Mouse (Mus musculus) MEL (cell line): Measurements from ENCODE around the gene Gnb4. TPM values are rescaled to one million over a fixed set of nuclear protein-coding genes. Genes with fewer than 3 reads are reported as not detected.

ENCODE experiments used
- DNase-seq: peaks from one replicate; pipeline ENCODE4 v3.0.0; 2011; ENCODE audit warnings: low read depth, low spot score
- H3K27ac ChIP-seq: 2 replicates; pipeline ENCODE4 v1.5.1; 2012; ENCODE audit warnings: low read depth, mild to moderate bottlenecking, control low read depth, low read length, moderate library complexity; ENCODE audit not compliant: control insufficient read depth
- H3K27me3 ChIP-seq, 2 experiments: fragments of 150-350 bp in 1 of 2; sonication (generic) in 1 of 2; 2 replicates each; pipeline ENCODE4 v1.6.1; 2012; ENCODE audit warnings: low read length in 2 of 2, mild to moderate bottlenecking in 2 of 2, improper control_type of control experiment in 1 of 2, moderate library complexity in 1 of 2; ENCODE audit not compliant: insufficient read depth in 2 of 2, control insufficient read depth in 1 of 2
- H3K36me3 ChIP-seq, 2 experiments: 2 replicates each; pipeline ENCODE4 v1.6.1; 2012 to 2014; ENCODE audit warnings: low read length in 2 of 2, improper control_type of control experiment in 1 of 2, inconsistent platforms in 1 of 2, mild to moderate bottlenecking in 1 of 2; ENCODE audit not compliant: insufficient read depth in 2 of 2, control insufficient read depth in 1 of 2
- H3K4me1 ChIP-seq, 2 experiments: fragments of 150-350 bp in 1 of 2; sonication (generic) in 1 of 2; 2 replicates each; pipeline ENCODE4 v1.6.1; 2012; ENCODE audit warnings: low read length in 2 of 2, improper control_type of control experiment in 1 of 2, mild to moderate bottlenecking in 1 of 2; ENCODE audit not compliant: insufficient read depth in 2 of 2, control insufficient read depth in 1 of 2
- H3K4me3 ChIP-seq, 2 experiments: fragments of 150-350 bp in 1 of 2; sonication (generic) in 1 of 2; 2 replicates each; pipeline ENCODE4 v1.5.1; 2012; ENCODE audit warnings: low read depth in 2 of 2, low read length in 2 of 2, mild to moderate bottlenecking in 2 of 2, moderate library complexity in 2 of 2, control low read depth in 1 of 2, improper control_type of control experiment in 1 of 2; ENCODE audit not compliant: control insufficient read depth in 1 of 2, insufficient read depth in 1 of 2
- H3K79me2 ChIP-seq: 2 replicates; pipeline ENCODE4 v1.6.1; 2012; ENCODE audit warnings: mild to moderate bottlenecking, low read length, moderate library complexity; ENCODE audit not compliant: control insufficient read depth, poor library complexity, insufficient read depth
- H3K9ac ChIP-seq: 2 replicates; pipeline ENCODE4 v1.6.1; 2012; ENCODE audit warnings: low read depth, mild to moderate bottlenecking, control low read depth, low read length, moderate library complexity; ENCODE audit not compliant: control insufficient read depth, poor library complexity, severe bottlenecking
- H3K9me3 ChIP-seq: fragments of 150-350 bp; sonication (generic); replicated peaks from 2 replicates; pipeline ENCODE4 v1.6.1; 2012; ENCODE audit warnings: mild to moderate bottlenecking, low read length, improper control_type of control experiment, moderate library complexity; ENCODE audit not compliant: insufficient read depth
- BHLHE40 ChIP-seq: IDR thresholded peaks from 2 replicates; pipeline ENCODE4 v1.6.1; 2012; ENCODE audit warnings: low read depth, mild to moderate bottlenecking, inconsistent platforms, low read length, improper control_type of control experiment, borderline replicate concordance
- CHD1 ChIP-seq: IDR thresholded peaks from 2 replicates; pipeline ENCODE4 v1.6.1; 2012; ENCODE audit warnings: low read depth, mild to moderate bottlenecking, inconsistent platforms, low read length, improper control_type of control experiment
- CHD2 ChIP-seq: IDR thresholded peaks from 2 replicates; pipeline ENCODE4 v1.6.1; 2011; ENCODE audit warnings: low read length, improper control_type of control experiment
- CTCF ChIP-seq, 3 experiments: IDR thresholded peaks in 2 of 3; conservative IDR thresholded peaks in 1 of 3; 2 replicates each; pipeline ENCODE4 v1.5.1; 2011 to 2012; ENCODE audit warnings: low read length in 3 of 3, low read depth in 2 of 3, mild to moderate bottlenecking in 2 of 3, improper control_type of control experiment in 1 of 3, inconsistent platforms in 1 of 3, mixed read lengths in 1 of 3, moderate library complexity in 1 of 3; ENCODE audit not compliant: control insufficient read depth in 1 of 3, insufficient read depth in 1 of 3, poor library complexity in 1 of 3, severe bottlenecking in 1 of 3
- E2F4 ChIP-seq: IDR thresholded peaks from 2 replicates; pipeline ENCODE4 v1.6.1; 2011; ENCODE audit warnings: low read depth, low read length, improper control_type of control experiment, borderline replicate concordance
- ELF1 ChIP-seq: IDR thresholded peaks from 2 replicates; pipeline ENCODE4 v1.6.1; 2014; ENCODE audit warnings: low read depth, mild to moderate bottlenecking, inconsistent platforms, low read length, improper control_type of control experiment, moderate library complexity
- EP300 ChIP-seq, 2 experiments: IDR thresholded peaks; 2 replicates each; pipeline ENCODE4 v1.6.1; 2011; ENCODE audit warnings: improper control_type of control experiment in 2 of 2, low read length in 2 of 2, low read depth in 1 of 2, mild to moderate bottlenecking in 1 of 2
- ETS1 ChIP-seq: IDR thresholded peaks from 2 replicates; pipeline ENCODE4 v1.6.1; 2012; ENCODE audit warnings: low read depth, mild to moderate bottlenecking, inconsistent platforms, low read length, improper control_type of control experiment, moderate library complexity
- GABPA ChIP-seq: IDR thresholded peaks from 2 replicates; pipeline ENCODE4 v1.6.1; 2012; ENCODE audit warnings: low read depth, mild to moderate bottlenecking, inconsistent platforms, low read length, improper control_type of control experiment, moderate library complexity
- GATA1 ChIP-seq: IDR thresholded peaks from 2 replicates; pipeline ENCODE4 v1.6.1; 2011; ENCODE audit warnings: low read depth, low read length, improper control_type of control experiment
- HCFC1 ChIP-seq: IDR thresholded peaks from 2 replicates; pipeline ENCODE4 v1.6.1; 2012; ENCODE audit warnings: low read depth, mild to moderate bottlenecking, inconsistent platforms, low read length, improper control_type of control experiment, moderate library complexity
- KAT2A ChIP-seq: conservative IDR thresholded peaks from 2 replicates; pipeline ENCODE4 v1.6.1; 2012; ENCODE audit warnings: low read depth, low read length, improper control_type of control experiment, inconsistent platforms
- MAFK ChIP-seq: IDR thresholded peaks from 2 replicates; pipeline ENCODE4 v1.6.1; 2011; ENCODE audit warnings: low read depth, mild to moderate bottlenecking, low read length, improper control_type of control experiment, borderline replicate concordance
- MAX ChIP-seq: IDR thresholded peaks from 2 replicates; pipeline ENCODE4 v1.6.1; 2011; ENCODE audit warnings: low read length, improper control_type of control experiment
- MEF2A ChIP-seq: IDR thresholded peaks from 2 replicates; pipeline ENCODE4 v1.6.1; 2014; ENCODE audit warnings: low read depth, mild to moderate bottlenecking, inconsistent platforms, low read length, improper control_type of control experiment; ENCODE audit not compliant: poor library complexity, insufficient replicate concordance, severe bottlenecking; ENCODE audit errors: extremely low read depth
- MXI1 ChIP-seq: IDR thresholded peaks from 2 replicates; pipeline ENCODE4 v1.6.1; 2011; ENCODE audit warnings: mild to moderate bottlenecking, low read depth, low read length, improper control_type of control experiment
- MYB ChIP-seq: IDR thresholded peaks from 2 replicates; pipeline ENCODE4 v1.6.1; 2011; ENCODE audit warnings: mild to moderate bottlenecking, low read depth, low read length, improper control_type of control experiment
- MYC ChIP-seq: IDR thresholded peaks from 2 replicates; pipeline ENCODE4 v1.6.1; 2011; ENCODE audit warnings: low read depth, mild to moderate bottlenecking, low read length, improper control_type of control experiment, moderate library complexity
- NELFE ChIP-seq: IDR thresholded peaks from 2 replicates; pipeline ENCODE4 v1.6.1; 2011; ENCODE audit warnings: low read depth, low read length, improper control_type of control experiment
- RCOR1 ChIP-seq: IDR thresholded peaks from 2 replicates; pipeline ENCODE4 v1.6.1; 2012; ENCODE audit warnings: low read depth, mild to moderate bottlenecking, inconsistent platforms, low read length, improper control_type of control experiment
- SIN3A ChIP-seq: IDR thresholded peaks from 2 replicates; pipeline ENCODE4 v1.6.1; 2012; ENCODE audit warnings: low read length, improper control_type of control experiment, inconsistent platforms
- SMC3 ChIP-seq: IDR thresholded peaks from 2 replicates; pipeline ENCODE4 v1.6.1; 2011; ENCODE audit warnings: low read depth, low read length, improper control_type of control experiment
- TBP ChIP-seq: IDR thresholded peaks from 2 replicates; pipeline ENCODE4 v1.8.0; 2011; ENCODE audit warnings: low read depth, low read length, improper control_type of control experiment
- TCF12 ChIP-seq: IDR thresholded peaks from 2 replicates; pipeline ENCODE4 v1.6.1; 2014; ENCODE audit warnings: low read depth, mild to moderate bottlenecking, inconsistent platforms, low read length, improper control_type of control experiment, moderate library complexity
- USF1 ChIP-seq: IDR thresholded peaks from 2 replicates; pipeline ENCODE4 v1.6.1; 2014; ENCODE audit warnings: low read depth, mild to moderate bottlenecking, inconsistent platforms, low read length, improper control_type of control experiment, moderate library complexity
- USF2 ChIP-seq, 2 experiments: IDR thresholded peaks; 2 replicates each; pipeline ENCODE4 v1.6.1; 2011 to 2012; ENCODE audit warnings: improper control_type of control experiment in 2 of 2, low read length in 2 of 2, borderline replicate concordance in 1 of 2, inconsistent platforms in 1 of 2, low read depth in 1 of 2, mild to moderate bottlenecking in 1 of 2; ENCODE audit not compliant: insufficient read depth in 1 of 2
- ZC3H11A ChIP-seq: IDR thresholded peaks from 2 replicates; pipeline ENCODE4 v1.6.1; 2012; ENCODE audit warnings: low read depth, mild to moderate bottlenecking, inconsistent platforms, low read length, improper control_type of control experiment
- ZMIZ1 ChIP-seq: IDR thresholded peaks from 2 replicates; pipeline ENCODE4 v1.6.1; 2012; ENCODE audit warnings: low read depth, mild to moderate bottlenecking, inconsistent platforms, low read length, improper control_type of control experiment, moderate library complexity
- polyA plus RNA-seq, 2 experiments: library from polyadenylated mRNA; stranded (reverse) in 1 of 2; unstranded in 1 of 2; fragments of >175 nt in 1 of 2; fragments of >200 nt in 1 of 2; gene quantifications; 2 replicates each; pipeline versions ENCODE4 v1.2.1 to v1.2.4; 2012; ENCODE audit warnings: low replicate concordance in 2 of 2, low read depth in 1 of 2; ENCODE audit not compliant: insufficient read length in 2 of 2, insufficient read depth in 1 of 2, missing spikeins in 1 of 2
- total RNA-seq: library from RNA; depleted of rRNA; stranded (reverse); fragments of 300-350 nt; gene quantifications from 2 replicates; pipeline ENCODE4 v1.2.3, GENCODE M21; 2012

Gnb4 gene
- total and polyA plus RNA-seq, 3 experiments = 49.5 to 61.2 TPM; not detected in 1

DNA sequence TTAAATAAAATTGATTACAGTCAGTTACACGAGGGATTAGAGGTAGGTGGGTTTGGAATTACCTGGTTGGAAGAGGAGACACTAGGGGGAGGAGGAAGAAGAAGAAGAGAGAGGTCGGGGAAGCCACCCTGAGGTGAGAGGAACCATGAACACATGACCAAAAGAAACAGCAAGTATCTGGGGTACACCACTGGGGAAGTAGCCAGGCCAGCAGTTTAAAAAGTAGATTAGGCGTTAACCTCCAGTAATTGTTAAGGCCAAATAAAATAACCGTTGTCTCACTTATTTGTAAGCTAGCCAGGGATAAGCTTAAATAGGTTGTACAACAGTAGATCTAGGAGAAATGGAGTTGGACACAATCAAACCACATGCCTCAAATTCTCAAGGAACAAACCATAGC is 32.9 kb upstream of the Gnb4 start:
- Histone ChIP-seq H3K27ac (peak overlapping the region; percentile 64), H3K27me3 (no peaks in the 10 kb centered on the region), H3K4me1 (peaks cover 19 to 24% of the 10 kb centered on the region in 2 experiments), H3K36me3 (peaks cover 0 to 21% of the 10 kb centered on the region in 2 experiments; a peak in 2 of 4 replicates), H3K9ac (peak overlapping the region; percentile 2; the same call in 1 of the 2 replicates), H3K79me2 (no peaks in the 10 kb centered on the region), H3K9me3 (no peaks in the 10 kb centered on the region), H3K4me3 (no peak overlapping the region)
- peak; percentile 73 for DNase-seq
- TF ChIP-seq ZMIZ1 = no peak
- peak; percentile 69 for TF ChIP-seq ETS1
- no peak for TF ChIP-seq MAFK
- TF ChIP-seq RCOR1 = no peak
- TF ChIP-seq KAT2A = peak; percentile 21; the same call in 1 of the 2 replicates
- TF ChIP-seq GATA1 = peak; percentile 44
- TF ChIP-seq MEF2A = no peak
- no peak for TF ChIP-seq NELFE
- peak; percentile 82 for TF ChIP-seq USF1
- TF ChIP-seq MXI1 = peak; percentile 45; the same call in 1 of the 2 replicates
- TF ChIP-seq EP300 (IDR thresholded peaks at IDR 0.05; ENCODE audit: low read depth in 1 of 2, low read length in 2 of 2) = peak; percentile 75 to 89
- peak; percentile 58 for TF ChIP-seq SIN3A
- peak; percentile 93 for TF ChIP-seq MYB
- peak in 1 of 2 experiments; percentile 47; a peak in 1 of 4 replicates for TF ChIP-seq USF2 (IDR thresholded peaks at IDR 0.05; ENCODE audit: borderline replicate concordance in 1 of 2, insufficient read depth in 1 of 2, low read depth in 1 of 2, low read length in 2 of 2)
- no peak for TF ChIP-seq CHD2
- TF ChIP-seq BHLHE40 = peak; percentile 16; the same call in 1 of the 2 replicates
- no peak for TF ChIP-seq ELF1
- peak; percentile 59 for TF ChIP-seq TCF12
- peak; percentile 58 for TF ChIP-seq MAX
- 0 out of 2 replicates have a peak, but pooled peaks have one; percentile 36 for TF ChIP-seq HCFC1
- TF ChIP-seq GABPA = no peak
- no peak for TF ChIP-seq E2F4
- no peak for TF ChIP-seq CTCF (IDR thresholded peaks at IDR 0.05 in 2 of 3, conservative IDR thresholded peaks at IDR 0.05 in 1 of 3; ENCODE audit: control insufficient read depth in 1 of 3, insufficient read depth in 1 of 3, low read depth in 2 of 3, low read length in 3 of 3, poor library complexity in 1 of 3, severe bottlenecking in 1 of 3)
- no peak for TF ChIP-seq CHD1
- peak; percentile 17; the same call in 1 of the 2 replicates for TF ChIP-seq TBP
- TF ChIP-seq ZC3H11A = no peak
- TF ChIP-seq MYC = peak; percentile 83
- TF ChIP-seq SMC3 = no peak
